Mouse (Mus musculus) cerebellum, adult 2 months (tissue): ENCODE measurements at regions not wholly inside any gene's neighbourhood (a gene's known extent, or its start where the extent isn't known, plus 50 kb on each side); places are given as distances from the start of the nearest gene placed in this dataset.

Experiments
- CTCF ChIP-seq: fragments of 200-500 bp; IDR thresholded peaks from 2 replicates; pipeline ENCODE4 v1.5.1; 2011; ENCODE audit warnings: low read depth, mild to moderate bottlenecking, control low read depth, low read length, moderate library complexity, borderline replicate concordance; ENCODE audit not compliant: insufficient read depth
- POLR2A ChIP-seq: fragments of 200-500 bp; IDR thresholded peaks from 2 replicates; pipeline ENCODE4 v1.6.1; 2011; ENCODE audit warnings: low read length, control low read depth, borderline replicate concordance; ENCODE audit not compliant: insufficient read depth

GRCm38 (mm10) chr1:43367151-43367895 is 77.1 kb upstream of the Nck2 start:
- TF ChIP-seq CTCF (no peak), POLR2A (no peak)
